Mouse (Mus musculus) right cerebral cortex, adult 18-20 months (tissue): Measurements from ENCODE around the gene Gm35315.
A peak's percentile ranks its signal among the peaks of the same experiment; 100 is the strongest.
"Not testable (repeated sequence)": the region's sequence is repeated elsewhere in the genome, so short reads cannot be mapped to it uniquely, and the experiment has no call there.

ENCODE experiments used
- DNase-seq: peaks from one replicate; pipeline ENCODE4 v3.0.0; 2022; ENCODE audit warnings: mixed read lengths

Gm35315 gene

GRCm38 (mm10) chr5:110100921-110101631 lies 6.9 kb upstream of the Gm35315 start:
- peak; percentile 28 for DNase-seq

GRCm38 (mm10) chr5:110099656-110100580 lies 5.7 kb upstream of the Gm35315 start, which contains the start of gene Plcxd1:
Plcxd1 (plus strand) TSS chr5:110099969.
- DNase-seq, result no peak

GRCm38 (mm10) chr5:110098991-110099477 lies 4.8 kb upstream of the Gm35315 start:
- peak; percentile 51 for DNase-seq

- DNase-seq, result no peak
Measured at GRCm38 (mm10) chr5:110094847-110095213, 610 bp upstream of the Gm35315 start.

GRCm38 (mm10) chr5:110091546-110091945 lies 2.7 kb downstream of the Gm35315 start:
- DNase-seq, result no peak

- no peak for DNase-seq
Measured at GRCm38 (mm10) chr5:110086161-110086866, 7.9 kb downstream of the Gm35315 start.

GRCm38 (mm10) chr5:110082961-110083360 lies 11.3 kb downstream of the Gm35315 start:
- DNase-seq, result no peak

- not testable (repeated sequence) for DNase-seq
Measured at GRCm38 (mm10) chr5:110072413-110072812, 21.8 kb downstream of the Gm35315 start, which contains the start of gene Gm17655. Gm17655 (minus strand) TSS chr5:110072513.

- DNase-seq, result peak; percentile 85
Measured at GRCm38 (mm10) chr5:110057637-110058408, 36.4 kb downstream of the Gm35315 start.
